Mouse (Mus musculus) embryonic fibroblast, embryonic 13.5 days (primary cell): ENCODE measurements around the gene Fus.

ENCODE experiments used
- CTCF ChIP-seq: IDR thresholded peaks from 2 replicates; pipeline ENCODE4 v1.5.1; 2011; ENCODE audit warnings: mild to moderate bottlenecking, control low read depth, low read length, moderate library complexity, borderline replicate concordance; ENCODE audit not compliant: insufficient read depth
- POLR2A ChIP-seq: IDR thresholded peaks from 2 replicates; pipeline ENCODE4 v1.6.1; 2011; ENCODE audit warnings: low read depth, mild to moderate bottlenecking, control low read depth, low read length, moderate library complexity

DNA sequence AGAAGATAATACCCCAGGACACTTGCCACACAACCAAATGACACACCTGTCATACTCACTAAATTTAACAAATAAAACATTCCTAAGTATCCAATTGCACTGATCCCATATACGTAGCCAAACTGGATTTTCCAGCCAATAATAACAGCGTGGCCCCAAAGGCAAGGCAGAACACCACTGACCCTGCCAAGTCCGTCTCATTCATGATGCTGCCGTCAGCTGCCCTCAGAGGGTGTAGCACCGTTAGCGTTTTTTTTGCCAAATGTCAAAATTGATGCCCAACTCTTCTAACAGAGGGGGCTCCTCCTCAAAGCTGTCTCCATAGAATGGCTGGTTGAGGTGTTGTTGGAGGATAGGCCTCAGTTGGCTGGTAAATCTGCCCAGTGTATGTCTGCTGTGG is 49.4 kb downstream of the Fus start:
- TF ChIP-seq CTCF = no peak
- no peak for TF ChIP-seq POLR2A
